Mouse (Mus musculus) left cerebral cortex, postnatal 10 days (tissue): ENCODE data around the gene Olfr13. TPM values are rescaled to one million over a fixed set of nuclear protein-coding genes. Genes with fewer than 3 reads are reported as not detected.
"Not testable (repeated sequence)": the region's sequence is repeated elsewhere in the genome, so short reads cannot be mapped to it uniquely, and the experiment has no call there.

ENCODE experiments used
- DNase-seq, 2 experiments: peaks; one replicate each; pipeline ENCODE4 v3.0.0; 2021 to 2022; ENCODE audit warnings: low spot score in 2 of 2, mixed read lengths in 1 of 2; ENCODE audit errors: extremely low spot score in 1 of 2
- intact Hi-C: fragments of 180-260 bp; cut with DNase I; formaldehyde crosslinking; loops from one replicate; pipeline ENCODE4 v1.15.1; 2025
- total RNA-seq, 2 experiments: library from RNA; stranded (reverse); gene quantifications; 2 replicates each; pipeline ENCODE4 v1.2.3; 2021

Olfr13 gene
- total RNA-seq = not detected

DNA sequence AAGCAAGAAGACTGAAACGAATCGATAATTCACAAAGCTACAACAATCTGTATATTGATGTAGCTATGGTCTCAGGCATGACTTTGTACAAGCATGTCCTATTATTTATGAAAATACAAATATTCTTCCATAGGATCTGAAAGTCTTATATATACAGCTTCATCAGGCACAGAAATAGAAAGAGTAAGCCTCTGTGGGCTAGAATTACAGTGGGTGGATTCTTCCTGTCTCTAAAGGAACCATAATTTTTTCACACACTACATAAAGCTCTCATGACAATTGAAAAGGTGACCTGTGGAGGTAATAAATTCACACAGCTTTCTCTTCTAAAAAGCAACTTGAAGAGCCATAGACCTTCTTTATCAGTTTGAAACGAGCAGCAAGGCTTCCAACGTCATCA, at the start of gene Olfr13:
Gene Olfr13 (plus strand): TSS at position 301 of the 400 bp plus-strand sequence.
- intact Hi-C loops = no loop called here
- DNase-seq = no peak

DNA sequence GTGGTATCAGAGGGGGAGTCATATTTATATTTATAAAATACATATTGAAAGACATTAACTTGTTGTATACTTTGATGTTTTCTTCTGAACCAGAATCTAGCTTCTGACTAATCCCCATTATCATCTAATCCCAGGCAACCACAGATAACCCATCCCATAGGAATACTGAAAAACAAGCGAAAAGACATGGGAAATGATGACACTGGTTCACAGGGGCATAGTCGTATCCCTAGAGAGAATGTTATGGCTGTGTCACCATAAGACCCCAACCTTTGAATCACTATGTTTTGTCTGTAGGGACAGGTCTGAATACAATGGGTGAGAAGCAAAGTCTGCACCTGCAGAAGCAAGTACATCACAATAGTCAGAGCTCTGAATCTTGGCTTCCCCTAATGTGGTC, 25.7 kb upstream of the Olfr13 start, which contains the start of gene Olfr237-ps1:
Gene Olfr237-ps1 (plus strand): TSS at position 301 of the 400 bp plus-strand sequence.
- DNase-seq, intact Hi-C loops: not testable (repeated sequence)

- intact Hi-C loops = no loop called here
- no peak for DNase-seq
Measured at GRCm38 (mm10) chr6:43159502-43159901, 12.4 kb upstream of the Olfr13 start.

DNA sequence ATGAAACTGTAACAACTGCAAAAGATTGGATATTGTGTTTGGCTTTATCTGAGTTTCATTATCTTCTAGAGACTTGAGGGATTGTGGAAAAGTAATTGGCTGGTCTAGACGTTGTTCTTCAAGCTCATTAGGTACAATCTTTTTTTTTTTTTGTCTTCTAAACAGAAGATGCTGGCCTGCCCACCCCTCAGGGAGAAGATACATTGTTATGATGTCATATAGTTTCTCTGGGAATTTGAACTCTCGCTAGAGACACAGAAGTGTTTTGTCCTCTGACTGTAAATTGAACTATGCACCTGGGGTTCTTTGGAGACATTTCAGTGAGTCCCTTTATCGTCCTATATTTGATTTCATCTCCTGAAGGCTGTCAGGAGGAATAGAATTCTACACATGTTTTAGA, 9.0 kb upstream of the Olfr13 start, which contains the start of gene Olfr437:
Gene Olfr437 (plus strand): TSS at position 301 of the 400 bp plus-strand sequence.
- DNase-seq = no peak
- intact Hi-C loops = no loop called here

- no peak for DNase-seq
- intact Hi-C loops = no loop called here
Measured at GRCm38 (mm10) chr6:43167246-43167645, 4.7 kb upstream of the Olfr13 start.

DNA sequence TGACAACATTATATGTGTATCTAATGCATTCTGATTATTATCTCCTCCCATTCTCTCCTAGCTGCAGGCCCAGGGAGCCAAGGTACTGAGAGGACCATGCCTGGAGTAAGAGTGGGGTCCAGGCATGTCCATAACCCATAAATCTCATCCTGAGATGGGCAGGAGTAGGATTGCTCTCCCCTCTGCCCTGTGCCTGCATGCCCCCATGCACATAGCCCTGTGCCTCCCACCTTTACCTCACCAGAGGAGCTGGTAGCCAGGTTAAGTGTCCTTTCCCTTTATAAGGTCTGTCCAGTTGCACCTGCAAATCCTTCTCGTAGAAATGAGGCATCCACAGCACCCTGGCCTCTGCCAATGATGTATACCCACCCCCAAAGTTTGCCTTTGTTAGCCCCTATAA, 6.2 kb downstream of the Olfr13 start:
- DNase-seq = no peak
- intact Hi-C loops = no loop called here

DNA sequence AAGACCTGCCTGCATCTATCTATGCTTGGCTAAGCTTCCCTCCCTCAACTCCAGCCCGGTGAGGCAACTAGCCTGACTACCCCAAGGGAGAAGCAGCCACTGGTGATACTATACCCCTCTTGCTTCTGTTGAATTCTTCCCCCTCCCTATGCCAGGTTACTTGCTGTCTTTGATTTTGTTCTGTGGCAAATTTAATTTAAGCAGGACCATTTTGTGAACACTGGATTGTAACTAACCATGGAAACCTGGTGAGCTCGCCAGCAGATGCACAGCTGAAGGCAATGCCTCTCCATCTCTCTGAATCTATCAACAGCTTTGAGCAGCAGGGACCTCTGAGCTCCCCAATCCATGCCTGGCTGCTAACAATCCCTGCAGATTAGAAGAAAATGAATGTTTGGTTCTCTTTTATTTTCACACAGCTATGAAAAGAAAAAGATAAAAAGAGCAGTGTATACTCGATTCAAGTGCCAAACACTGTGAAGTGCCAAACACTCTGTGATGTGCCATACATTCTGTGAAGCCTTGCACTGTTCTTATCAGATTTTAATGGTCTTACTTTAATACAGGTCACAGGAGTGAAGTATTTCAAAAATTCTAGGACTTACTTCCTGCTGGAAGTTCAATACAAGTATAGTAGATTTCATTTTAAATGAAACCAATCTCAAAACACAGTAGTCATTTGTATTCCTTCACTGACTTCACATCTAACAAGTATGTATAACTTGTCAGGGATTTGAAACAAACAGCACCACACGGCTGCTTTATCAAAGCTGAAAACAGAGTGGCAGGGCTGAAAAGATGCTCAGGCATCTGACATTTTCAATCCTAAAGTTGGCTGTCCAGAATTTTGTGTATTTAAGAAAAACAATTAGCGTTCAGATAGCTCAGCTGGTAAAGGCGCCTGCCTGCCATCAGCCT, 6.9 kb downstream of the Olfr13 start:
- intact Hi-C loops = no loop called here

GRCm38 (mm10) chr6:43190986-43191385, 19.0 kb downstream of the Olfr13 start:
- intact Hi-C loops = no loop called here
- DNase-seq = no peak

More for the DNA sequence above, 6.9 kb downstream of the Olfr13 start:
- no peak for DNase-seq

GRCm38 (mm10) chr6:43196781-43197180, 24.8 kb downstream of the Olfr13 start, which contains the start of gene Olfr435:
Gene Olfr435, plus strand, starts transcription at chr6:43197146.
- no peak for DNase-seq
- intact Hi-C loops = no loop called here

GRCm38 (mm10) chr6:43198094-43198493, 26.2 kb downstream of the Olfr13 start:
- intact Hi-C loops = no loop called here
- DNase-seq = no peak

GRCm38 (mm10) chr6:43202786-43203185, 30.8 kb downstream of the Olfr13 start:
- intact Hi-C loops = no loop called here
- DNase-seq = no peak

DNA sequence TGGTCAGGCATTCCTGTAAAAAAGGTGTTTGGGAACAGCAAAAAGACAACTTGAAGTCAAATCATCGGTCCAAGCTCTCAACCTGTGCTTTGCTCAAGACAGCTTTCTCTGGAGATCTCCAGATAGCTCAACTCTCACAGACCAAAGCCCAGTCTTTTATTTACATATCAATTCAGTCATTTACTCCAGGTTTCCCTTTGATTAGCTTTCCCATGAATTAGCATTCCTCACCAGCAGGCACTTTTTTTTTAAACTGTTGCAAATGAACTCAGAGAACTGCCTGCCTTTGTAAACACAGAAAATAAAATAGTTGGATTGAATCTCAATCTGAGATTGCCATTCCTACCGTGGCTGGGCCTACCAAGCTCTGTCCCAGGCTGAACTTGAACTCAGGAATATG, 33.4 kb downstream of the Olfr13 start:
- no peak for DNase-seq
- intact Hi-C loops = no loop called here

DNA sequence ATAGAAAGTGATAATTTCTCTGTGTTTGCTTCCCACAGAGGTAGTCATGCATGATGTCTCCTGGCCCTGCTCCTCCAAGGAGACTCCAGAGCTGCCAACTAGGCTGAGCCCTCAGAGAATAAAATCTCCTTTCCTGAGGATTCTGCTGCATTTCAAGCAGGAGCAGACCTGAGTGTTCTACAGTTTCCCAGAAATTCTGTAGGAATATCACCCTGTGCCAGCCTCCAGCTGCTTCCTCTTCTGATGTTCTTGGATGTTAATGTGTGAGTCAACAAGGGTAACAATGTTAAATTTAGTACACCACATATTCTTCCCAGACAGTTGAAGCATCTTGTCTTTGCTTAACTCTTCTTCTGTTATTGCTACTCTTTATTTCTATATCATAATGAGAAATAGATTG, 40.9 kb downstream of the Olfr13 start, which contains the start of gene Olfr434:
Gene Olfr434 (plus strand): TSS at position 149 of the 400 bp plus-strand sequence.
- intact Hi-C loops, DNase-seq: not testable (repeated sequence)

Other genes with a start within 250 kb of the Olfr13 start
- gene Olfr444, start 223.1 kb upstream of the Olfr13 start, total RNA-seq = not detected
- gene Olfr441, start 65.8 kb upstream of the Olfr13 start, total RNA-seq = under 1 TPM in 1 of 2 experiments, not detected in 1; 0.14 TPM
- not detected for gene Olfr237-ps1, start 25.6 kb upstream of the Olfr13 start, total RNA-seq
- not detected for gene Olfr437, start 8.9 kb upstream of the Olfr13 start, total RNA-seq
- not detected for gene Olfr435, start 25.0 kb downstream of the Olfr13 start, total RNA-seq
- gene Olfr434, start 40.9 kb downstream of the Olfr13 start, total RNA-seq = not detected
- gene Olfr47, start 59.4 kb downstream of the Olfr13 start, total RNA-seq = not detected
- gene Arhgef5, start 93.4 kb downstream of the Olfr13 start, total RNA-seq = 1 to 10 TPM; 4.2 to 4.4 TPM
- gene Nobox, start 137.4 kb downstream of the Olfr13 start, total RNA-seq = not detected